Mouse (Mus musculus): Measurements from ENCODE around the gene Calcoco2. TPM values are rescaled to one million over a fixed set of nuclear protein-coding genes. Genes with fewer than 3 reads are reported as not detected.
"Not testable (repeated sequence)": the region's sequence is repeated elsewhere in the genome, so short reads cannot be mapped to it uniquely, and the experiment has no call there.

Gene Calcoco2
- 0.13 TPM in 1 of 2 replicates, not detected in the other for polyA plus RNA-seq (2016; fragmentation: Nextera tagmentation; extraction: Ambion mirVana)

GRCm38 (mm10) chr11:96111751-96112150 lies at the start of gene Calcoco2:
Calcoco2 (minus strand) TSS chr11:96111964.
- Histone ChIP-seq H3K27ac (no peak within 1 kb of the TSS), H3K4me1 (no peaks in the 10 kb centered on the region), H3K27me3 (ENCODE audit: insufficient read depth, poor library complexity, severe bottlenecking) (0 out of 2 replicates have a peak, but pooled peaks cover 18% of the 10 kb centered on the region), H3K4me3 (no peak within 1 kb of the TSS), H3K9me3 (no peaks in the 10 kb centered on the region), H3K36me3 (no peaks in the 10 kb centered on the region)
- DNase-seq (ENCODE audit: low spot score) = no peak
- WGBS = 31% methylated on average over 14 of the region's 14 CpGs

GRCm38 (mm10) chr11:96147471-96147870 lies 35.7 kb upstream of the Calcoco2 start:
- H3K4me1 ChIP-seq = peaks cover 4% of the 10 kb centered on the region; the same call in 1 of the 2 replicates
- H3K4me3 ChIP-seq = no peak overlapping the region
- H3K9me3 ChIP-seq = no peaks in the 10 kb centered on the region
- no peak overlapping the region for H3K27ac ChIP-seq
- H3K36me3 ChIP-seq = no peaks in the 10 kb centered on the region
- peaks cover 93% of the 10 kb centered on the region for H3K27me3 ChIP-seq (ENCODE audit: insufficient read depth, poor library complexity, severe bottlenecking)
- WGBS = 66% methylated on average over 6 of the region's 6 CpGs
- DNase-seq (ENCODE audit: low spot score) = no peak

GRCm38 (mm10) chr11:96145622-96146270 lies 34.0 kb upstream of the Calcoco2 start:
- H3K27me3 ChIP-seq (ENCODE audit: insufficient read depth, poor library complexity, severe bottlenecking) = peaks cover 87% of the 10 kb centered on the region
- DNase-seq (ENCODE audit: low spot score) = peak; percentile 87
- no peaks in the 10 kb centered on the region for H3K36me3 ChIP-seq
- 3% methylated on average over 15 of the region's 15 CpGs for WGBS
- H3K9me3 ChIP-seq = no peaks in the 10 kb centered on the region
- H3K4me3 ChIP-seq = peak overlapping the region; percentile 41
- H3K4me1 ChIP-seq = peaks cover 4% of the 10 kb centered on the region; the same call in 1 of the 2 replicates
- H3K27ac ChIP-seq = no peak overlapping the region

- Histone ChIP-seq H3K36me3 (no peaks in the 10 kb centered on the region), H3K4me3 (no peak overlapping the region), H3K27me3 (ENCODE audit: insufficient read depth, poor library complexity, severe bottlenecking) (peaks cover 83% of the 10 kb centered on the region), H3K27ac (no peak overlapping the region), H3K4me1 (peaks cover 4% of the 10 kb centered on the region; the same call in 1 of the 2 replicates), H3K9me3 (no peaks in the 10 kb centered on the region)
- 59% methylated on average over 4 of the region's 4 CpGs for WGBS
- no peak for DNase-seq (ENCODE audit: low spot score)
These were observed 32.0 kb upstream of the Calcoco2 start for GRCm38 (mm10) chr11:96143766-96144165.

- H3K27me3 ChIP-seq (ENCODE audit: insufficient read depth, poor library complexity, severe bottlenecking) = peaks cover 60% of the 10 kb centered on the region
- no peak overlapping the region for H3K27ac ChIP-seq
- no peaks in the 10 kb centered on the region for H3K36me3 ChIP-seq
- no peaks in the 10 kb centered on the region for H3K9me3 ChIP-seq
- WGBS = 24% methylated on average over 4 of the region's 4 CpGs
- H3K4me1 ChIP-seq = no peaks in the 10 kb centered on the region; the same call in 1 of the 2 replicates
- H3K4me3 ChIP-seq = no peak overlapping the region
- DNase-seq (ENCODE audit: low spot score) = no peak
These were observed 29.0 kb upstream of the Calcoco2 start for GRCm38 (mm10) chr11:96140726-96141175.

DNA sequence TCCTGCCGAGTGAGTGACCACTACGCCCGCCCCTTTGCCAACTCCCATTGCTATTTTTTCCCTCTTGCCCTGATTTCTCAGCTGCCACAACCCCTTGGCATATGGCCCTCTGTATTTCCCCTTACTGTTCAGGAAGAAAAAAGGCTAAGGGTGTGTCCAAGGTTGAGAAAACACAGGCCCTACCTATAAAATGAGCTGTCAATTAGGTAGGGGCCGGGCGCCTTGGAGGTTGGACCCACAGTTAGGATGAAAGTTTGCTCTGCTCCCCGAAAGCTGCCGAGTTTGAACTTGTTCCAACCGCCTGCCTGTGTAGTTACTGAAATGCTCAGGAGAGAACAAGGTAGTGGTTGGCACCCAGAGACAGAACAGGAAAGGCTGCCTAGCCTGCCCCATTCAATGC lies 24.1 kb upstream of the Calcoco2 start:
- Histone ChIP-seq H3K27me3 (ENCODE audit: insufficient read depth, poor library complexity, severe bottlenecking) (peaks cover 66% of the 10 kb centered on the region), H3K4me3 (no peak overlapping the region), H3K36me3 (no peaks in the 10 kb centered on the region), H3K9me3 (no peaks in the 10 kb centered on the region), H3K4me1 (0 out of 2 replicates have a peak, but pooled peaks cover 2% of the 10 kb centered on the region), H3K27ac (no peak overlapping the region)
- DNase-seq (ENCODE audit: low spot score) = no peak
- WGBS = 80% methylated on average over 8 of the region's 8 CpGs

DNA sequence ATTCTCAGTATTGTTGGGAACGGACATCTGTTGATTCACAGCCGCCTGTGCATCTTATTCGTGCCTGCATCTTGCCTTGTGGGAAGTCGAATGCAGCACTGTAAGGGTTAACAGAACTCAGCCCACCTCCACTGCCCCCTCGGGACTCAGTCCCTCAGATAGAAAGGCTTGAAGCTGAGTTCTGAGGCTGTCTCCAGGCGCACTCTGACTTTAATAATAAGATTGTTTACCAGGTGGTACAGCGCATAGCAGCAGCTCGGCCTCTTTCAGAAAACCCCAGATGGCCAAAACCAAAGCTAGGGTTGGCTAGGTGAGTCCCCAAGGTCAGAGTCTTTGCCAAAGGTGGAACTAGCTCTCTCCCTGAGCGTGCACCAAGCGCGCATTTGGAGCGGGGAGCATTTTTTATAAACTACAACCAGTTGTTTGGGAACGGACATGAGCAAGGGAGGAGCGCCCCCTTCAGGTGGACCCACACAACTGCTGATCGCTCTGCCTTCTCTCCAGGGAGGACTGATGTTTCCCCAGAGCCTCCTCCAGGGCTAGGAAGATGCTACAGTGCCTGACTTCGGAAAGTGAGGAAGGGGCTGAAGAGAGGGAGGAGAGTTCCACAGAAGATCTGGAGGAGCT lies 21.6 kb upstream of the Calcoco2 start, which contains the start of gene Ttll6:
TSS of gene Ttll6 (plus strand) at position 548 of the 627 bp plus-strand sequence.
- Histone ChIP-seq H3K27ac (no peak within 1 kb of the TSS), H3K4me1 (0 out of 2 replicates have a peak, but pooled peaks cover 2% of the 10 kb centered on the region), H3K4me3 (peak within 1 kb of the TSS; percentile 36), H3K27me3 (ENCODE audit: insufficient read depth, poor library complexity, severe bottlenecking) (peaks cover 70% of the 10 kb centered on the region), H3K36me3 (no peaks in the 10 kb centered on the region), H3K9me3 (no peaks in the 10 kb centered on the region)
- 24% methylated on average over 16 of the region's 16 CpGs for WGBS
- no peak for DNase-seq (ENCODE audit: low spot score)

DNA sequence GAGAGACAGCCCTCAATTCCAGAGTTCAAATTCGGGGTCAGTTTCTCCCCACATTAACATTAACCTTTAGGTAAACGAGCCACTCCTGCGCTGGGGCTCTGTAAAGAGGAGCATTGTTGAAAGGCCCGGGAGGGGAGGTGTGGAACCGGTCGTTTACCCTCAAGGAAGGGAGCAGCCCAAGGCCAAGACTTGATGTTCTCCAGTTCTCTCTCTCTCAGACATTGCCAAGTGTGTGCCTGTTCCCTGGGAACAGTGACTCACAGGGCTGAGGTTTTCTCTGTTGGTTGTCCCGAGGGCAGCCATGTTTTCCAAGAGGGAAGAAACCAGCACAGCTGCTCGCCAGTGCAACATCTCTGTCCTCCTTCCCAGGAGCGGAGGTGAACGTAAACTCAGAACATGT lies 18.8 kb upstream of the Calcoco2 start:
- H3K27me3 ChIP-seq (ENCODE audit: insufficient read depth, poor library complexity, severe bottlenecking) = peaks cover 74% of the 10 kb centered on the region
- no peak for DNase-seq (ENCODE audit: low spot score)
- 59% methylated on average over 10 of the region's 10 CpGs for WGBS
- no peak overlapping the region for H3K27ac ChIP-seq
- no peaks in the 10 kb centered on the region for H3K36me3 ChIP-seq
- no peak overlapping the region for H3K4me3 ChIP-seq
- H3K9me3 ChIP-seq = no peaks in the 10 kb centered on the region
- H3K4me1 ChIP-seq = 0 out of 2 replicates have a peak, but pooled peaks cover 2% of the 10 kb centered on the region

GRCm38 (mm10) chr11:96124052-96124914 lies 12.5 kb upstream of the Calcoco2 start:
- Histone ChIP-seq H3K36me3 (no peaks in the 10 kb centered on the region), H3K4me1 (peaks cover 11% of the 10 kb centered on the region), H3K27me3 (ENCODE audit: insufficient read depth, poor library complexity, severe bottlenecking) (peaks cover 69% of the 10 kb centered on the region), H3K4me3 (peak overlapping the region; percentile 61), H3K27ac (no peak overlapping the region), H3K9me3 (no peaks in the 10 kb centered on the region)
- DNase-seq (ENCODE audit: low spot score) = no peak
- 2% methylated on average over 45 of the region's 45 CpGs for WGBS

GRCm38 (mm10) chr11:96122806-96123205 lies 11.0 kb upstream of the Calcoco2 start:
- not testable (repeated sequence) for H3K4me3 ChIP-seq; H3K27ac ChIP-seq; H3K36me3 ChIP-seq; DNase-seq (ENCODE audit: low spot score); H3K9me3 ChIP-seq
- peaks cover 66% of the 10 kb centered on the region for H3K27me3 ChIP-seq (ENCODE audit: insufficient read depth, poor library complexity, severe bottlenecking)
- 75% methylated on average over 4 of the region's 4 CpGs for WGBS
- H3K4me1 ChIP-seq = peaks cover 11% of the 10 kb centered on the region

DNA sequence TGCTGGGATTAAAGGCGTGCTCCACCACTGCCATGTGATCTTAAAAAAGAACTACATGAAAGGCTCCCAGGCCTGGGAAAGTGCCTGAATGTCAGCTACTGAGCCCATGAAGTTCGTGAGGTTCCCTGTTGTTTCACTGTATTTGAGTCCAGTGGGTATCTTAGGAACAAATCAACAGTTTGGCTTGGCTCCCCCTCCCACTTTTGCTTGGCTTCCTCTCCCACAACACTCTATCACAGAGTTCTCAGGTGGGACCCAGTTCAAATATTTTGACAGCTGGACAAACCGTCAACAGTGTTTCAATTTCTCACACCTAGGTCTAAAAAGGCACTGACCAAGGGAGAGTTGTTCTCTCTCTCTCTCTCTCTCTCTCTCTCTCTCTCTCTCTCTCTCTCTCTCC lies 7.6 kb upstream of the Calcoco2 start:
- Histone ChIP-seq H3K4me3 (no peak overlapping the region), H3K4me1 (peaks cover 7% of the 10 kb centered on the region), H3K9me3 (no peaks in the 10 kb centered on the region), H3K27me3 (ENCODE audit: insufficient read depth, poor library complexity, severe bottlenecking) (peaks cover 48% of the 10 kb centered on the region), H3K36me3 (no peaks in the 10 kb centered on the region), H3K27ac (no peak overlapping the region)
- WGBS = 59% methylated on average over 3 of the region's 3 CpGs
- no peak for DNase-seq (ENCODE audit: low spot score)

DNA sequence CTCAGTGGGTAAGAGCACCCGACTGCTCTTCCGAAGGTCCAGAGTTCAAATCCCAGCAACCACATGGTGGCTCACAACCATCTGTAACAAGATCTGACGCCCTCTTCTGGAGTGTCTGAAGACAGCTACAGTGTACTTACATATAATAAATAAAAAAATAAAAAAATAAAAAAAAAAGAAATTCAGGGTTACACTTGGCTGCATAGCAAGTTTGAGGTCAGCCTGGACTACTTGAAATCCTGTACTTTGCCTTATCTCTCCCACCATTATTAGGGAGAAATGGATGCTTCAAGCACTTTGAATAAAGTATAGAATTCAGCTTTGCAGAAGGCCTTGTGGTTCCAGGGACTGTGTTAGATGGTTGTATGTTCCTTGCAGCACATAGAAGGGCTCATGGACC lies 5.2 kb upstream of the Calcoco2 start:
- not testable (repeated sequence) for H3K4me1 ChIP-seq; H3K27ac ChIP-seq; H3K36me3 ChIP-seq; DNase-seq (ENCODE audit: low spot score); H3K9me3 ChIP-seq; H3K4me3 ChIP-seq
- 71% methylated on average over 3 of the region's 3 CpGs for whole genome bisulfite sequencing
- H3K27me3 ChIP-seq (ENCODE audit: insufficient read depth, poor library complexity, severe bottlenecking) = peaks cover 41% of the 10 kb centered on the region; the same call in 1 of the 2 replicates

Data from heart, embryonic 10.5 days (tissue).